Mouse (Mus musculus) CH12.LX (cell line): ENCODE data around the gene Rims3.

Source experiments
- PAX5 ChIP-seq: IDR thresholded peaks from 2 replicates; pipeline ENCODE4 v1.6.1; 2012; ENCODE audit warnings: low read length, inconsistent platforms, mixed read lengths
- POLR2A ChIP-seq: IDR thresholded peaks from 2 replicates; pipeline ENCODE4 v1.6.1; 2011; ENCODE audit warnings: low read depth, mild to moderate bottlenecking, improper control_type of control experiment, low read length
- USF1 ChIP-seq: IDR thresholded peaks from 2 replicates; pipeline ENCODE4 v1.6.1; 2014; ENCODE audit warnings: low read depth, mild to moderate bottlenecking, inconsistent platforms, low read length, improper control_type of control experiment
- ZC3H11A ChIP-seq: IDR thresholded peaks from 2 replicates; pipeline ENCODE4 v1.6.1; 2012; ENCODE audit warnings: low read depth, mild to moderate bottlenecking, inconsistent platforms, low read length, improper control_type of control experiment
- ZNF384 ChIP-seq: IDR thresholded peaks from 2 replicates; pipeline ENCODE4 v1.6.1; 2012; ENCODE audit warnings: low read depth, low read length, improper control_type of control experiment, inconsistent platforms

DNA sequence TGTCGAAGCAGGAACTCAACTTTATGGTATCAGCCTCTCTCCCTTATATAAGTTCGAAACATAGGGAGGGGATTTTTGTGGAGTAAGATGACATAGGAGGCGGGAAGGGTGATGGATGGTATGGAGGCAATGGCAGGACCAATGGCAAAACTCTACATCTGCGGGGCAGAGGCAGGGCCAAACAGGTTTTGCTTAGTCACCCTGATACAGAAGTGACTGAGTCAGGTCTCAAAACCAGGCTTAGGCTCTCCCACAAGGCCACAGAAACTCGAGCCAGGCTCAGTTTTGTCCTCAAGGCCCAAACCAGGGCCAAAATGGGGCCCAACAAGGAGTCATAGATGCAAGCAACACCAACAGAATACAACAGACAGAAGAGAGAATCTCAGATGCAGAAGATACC lies 51.0 kb downstream of the Rims3 start:
- TF ChIP-seq POLR2A (no peak), ZNF384 (no peak), USF1 (no peak), PAX5 (no peak), ZC3H11A (no peak)
